Mouse (Mus musculus): Measurements from ENCODE around the gene Apoa2.

Gene Apoa2

GRCm38 (mm10) chr1:171224857-171225256, at the start of gene Apoa2:
Gene Apoa2 (plus strand): TSS chr1:171225054.
- DNase-seq (ENCODE audit: low spot score in 2 of 2), result no peak

- DNase-seq (ENCODE audit: low spot score in 2 of 2), result no peak
Measured at GRCm38 (mm10) chr1:171179487-171180171, 45.2 kb upstream of the Apoa2 start.

- no peak for DNase-seq (ENCODE audit: low spot score in 2 of 2)
Measured at GRCm38 (mm10) chr1:171183025-171183424, 41.8 kb upstream of the Apoa2 start.

GRCm38 (mm10) chr1:171183620-171184019, 41.2 kb upstream of the Apoa2 start:
- peak; percentile 74 to 78 for DNase-seq (ENCODE audit: low spot score in 2 of 2)

GRCm38 (mm10) chr1:171184314-171184713, 40.5 kb upstream of the Apoa2 start:
- peak in 1 of 2 experiments; percentile 66 for DNase-seq (ENCODE audit: low spot score in 2 of 2)

- no peak for DNase-seq (ENCODE audit: low spot score in 2 of 2)
Measured at GRCm38 (mm10) chr1:171185655-171186054, 39.2 kb upstream of the Apoa2 start.

GRCm38 (mm10) chr1:171187851-171188700, 36.8 kb upstream of the Apoa2 start:
- DNase-seq (ENCODE audit: low spot score in 2 of 2), result no peak

- DNase-seq (ENCODE audit: low spot score in 2 of 2), result peak in 1 of 2 experiments; percentile 62
Measured at GRCm38 (mm10) chr1:171189046-171189445, 35.8 kb upstream of the Apoa2 start.

- peak in 1 of 2 experiments; percentile 23 for DNase-seq (ENCODE audit: low spot score in 2 of 2)
Measured at GRCm38 (mm10) chr1:171189476-171190114, 35.3 kb upstream of the Apoa2 start.

GRCm38 (mm10) chr1:171190832-171191231, 34.0 kb upstream of the Apoa2 start:
- no peak for DNase-seq (ENCODE audit: low spot score in 2 of 2)

GRCm38 (mm10) chr1:171192283-171192682, 32.6 kb upstream of the Apoa2 start:
- no peak for DNase-seq (ENCODE audit: low spot score in 2 of 2)

- DNase-seq (ENCODE audit: low spot score in 2 of 2), result no peak
Measured at GRCm38 (mm10) chr1:171193093-171193840, 31.6 kb upstream of the Apoa2 start.

GRCm38 (mm10) chr1:171193911-171194830, 30.7 kb upstream of the Apoa2 start:
- DNase-seq (ENCODE audit: low spot score in 2 of 2), result no peak

GRCm38 (mm10) chr1:171195046-171195822, 29.6 kb upstream of the Apoa2 start:
- DNase-seq (ENCODE audit: low spot score in 2 of 2), result no peak

GRCm38 (mm10) chr1:171195887-171196397, 28.9 kb upstream of the Apoa2 start, which contains the start of gene Pcp4l1:
Gene Pcp4l1 (minus strand): TSS chr1:171196268.
- peak; percentile 84 to 86 for DNase-seq (ENCODE audit: low spot score in 2 of 2)

- no peak for DNase-seq (ENCODE audit: low spot score in 2 of 2)
Measured at GRCm38 (mm10) chr1:171199532-171199931, 25.3 kb upstream of the Apoa2 start.

- DNase-seq (ENCODE audit: low spot score in 2 of 2), result no peak
Measured at GRCm38 (mm10) chr1:171200769-171201168, 24.1 kb upstream of the Apoa2 start.

- no peak for DNase-seq (ENCODE audit: low spot score in 2 of 2)
Measured at GRCm38 (mm10) chr1:171203471-171204248, 21.2 kb upstream of the Apoa2 start.

- no peak for DNase-seq (ENCODE audit: low spot score in 2 of 2)
Measured at GRCm38 (mm10) chr1:171204249-171204644, 20.6 kb upstream of the Apoa2 start.

All from heart, adult 9 months (tissue).